Mouse (Mus musculus): ENCODE results near the gene Elfn1. TPM values are rescaled to one million over a fixed set of nuclear protein-coding genes. Genes with fewer than 3 reads are reported as not detected.

The Elfn1 gene
- under 1 TPM; 0.66 to 0.88 TPM for total RNA-seq (2021)
- long read RNA-seq, experiment 1: 0 reads
- long read RNA-seq, experiment 2: 0 reads

DNA sequence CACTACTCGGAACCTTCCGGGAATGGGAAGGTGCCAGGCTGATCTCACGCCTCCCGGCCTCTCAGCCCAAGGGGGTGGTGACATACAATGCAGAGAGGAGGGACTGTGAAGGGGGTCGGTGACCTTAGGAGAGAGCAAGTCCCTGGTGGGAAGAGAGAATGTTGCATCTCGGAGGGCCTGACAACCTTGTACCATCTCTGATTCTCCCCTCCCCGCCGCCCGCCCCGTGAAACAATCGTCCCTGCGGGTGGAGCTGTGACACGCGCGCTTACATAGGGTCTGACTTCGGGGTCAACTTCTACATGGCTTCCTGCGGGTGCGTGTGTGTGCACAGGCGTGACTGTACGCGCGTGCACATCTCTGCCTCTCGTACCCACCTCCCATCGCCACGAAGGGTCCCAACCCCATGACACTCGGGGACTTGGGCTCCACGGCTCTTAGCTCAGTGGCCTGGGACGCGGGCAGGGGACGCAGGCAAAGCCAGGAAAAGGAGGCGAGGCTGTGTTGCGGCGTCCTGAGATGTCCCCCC, at the start of gene Elfn1:
Gene Elfn1 (plus strand): TSS at position 230 of the 529 bp plus-strand sequence.
- peak in 1 of 2 experiments; percentile 29 for DNase-seq (ENCODE audit: low spot score in 2 of 2)

- DNase-seq (ENCODE audit: low spot score in 2 of 2): no peak
These were observed 47.2 kb upstream of the Elfn1 start for GRCm38 (mm10) chr5:139860328-139861104.

- DNase-seq (ENCODE audit: low spot score in 2 of 2): peak in 1 of 2 experiments; percentile 62
These were observed 45.0 kb upstream of the Elfn1 start for GRCm38 (mm10) chr5:139862759-139863158.

DNA sequence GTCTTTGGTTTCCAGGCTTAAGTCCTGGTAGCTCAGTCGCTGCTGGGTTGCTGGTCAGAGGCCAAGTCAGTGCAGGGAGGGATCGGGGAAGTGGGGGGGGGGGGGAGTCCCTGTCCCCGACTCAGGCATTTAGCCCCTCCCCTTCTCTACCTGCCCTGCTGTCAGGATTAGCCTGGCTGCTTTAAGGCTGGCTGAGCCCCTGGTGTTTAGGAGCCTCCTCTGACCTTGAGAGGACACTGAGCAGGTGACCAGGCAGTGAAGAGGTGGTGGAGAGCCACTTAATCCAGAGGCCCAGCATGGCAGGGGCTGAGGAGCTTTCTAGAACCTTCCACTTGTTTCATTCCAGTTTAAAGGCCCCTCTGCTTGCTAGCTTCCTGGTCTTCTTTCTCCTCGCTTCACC, 36.9 kb upstream of the Elfn1 start:
- no peak for DNase-seq (ENCODE audit: low spot score in 2 of 2)

DNA sequence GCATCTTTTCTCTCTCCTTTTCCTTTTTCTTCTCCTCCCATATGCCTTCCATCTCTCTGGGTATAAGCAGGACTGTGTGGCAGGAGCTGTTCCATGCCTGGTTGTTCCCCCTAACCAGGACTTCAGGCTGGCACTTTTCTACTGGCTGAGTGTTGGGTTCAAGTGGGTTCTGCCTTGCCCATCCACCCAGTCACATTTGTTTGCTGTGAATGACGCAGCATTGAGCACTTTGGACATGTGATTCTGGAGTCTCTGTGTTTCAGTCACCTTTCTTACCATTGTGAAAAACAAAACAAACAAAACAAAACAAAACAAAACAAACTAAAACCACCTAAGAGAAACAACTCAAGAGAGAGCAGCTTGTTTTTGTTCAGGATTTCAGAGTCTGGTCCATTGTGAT, 36.2 kb upstream of the Elfn1 start:
- no peak for DNase-seq (ENCODE audit: low spot score in 2 of 2)

DNA sequence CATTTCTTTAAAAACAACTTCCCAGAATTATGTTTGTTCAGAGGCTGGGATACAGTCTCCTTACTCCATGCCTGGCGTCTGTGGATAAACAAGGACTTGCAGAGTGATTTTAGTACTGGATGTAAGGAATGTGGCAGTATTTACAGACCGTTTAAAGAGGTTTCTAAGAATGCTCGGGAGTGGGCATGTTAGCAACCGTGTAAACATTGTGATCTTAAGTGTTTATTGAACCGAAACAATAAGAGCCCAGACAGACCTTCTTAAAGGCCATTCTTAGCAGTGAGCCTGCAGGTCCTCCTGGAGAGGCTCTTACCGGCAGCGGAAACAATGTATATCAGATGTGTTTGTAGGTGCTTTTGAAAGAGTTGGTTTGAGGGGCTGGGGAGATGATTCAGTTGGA, 30.2 kb upstream of the Elfn1 start:
- no peak for DNase-seq (ENCODE audit: low spot score in 2 of 2)

- DNase-seq (ENCODE audit: low spot score in 2 of 2): no peak
These were observed 28.0 kb upstream of the Elfn1 start for GRCm38 (mm10) chr5:139879694-139880093.

DNA sequence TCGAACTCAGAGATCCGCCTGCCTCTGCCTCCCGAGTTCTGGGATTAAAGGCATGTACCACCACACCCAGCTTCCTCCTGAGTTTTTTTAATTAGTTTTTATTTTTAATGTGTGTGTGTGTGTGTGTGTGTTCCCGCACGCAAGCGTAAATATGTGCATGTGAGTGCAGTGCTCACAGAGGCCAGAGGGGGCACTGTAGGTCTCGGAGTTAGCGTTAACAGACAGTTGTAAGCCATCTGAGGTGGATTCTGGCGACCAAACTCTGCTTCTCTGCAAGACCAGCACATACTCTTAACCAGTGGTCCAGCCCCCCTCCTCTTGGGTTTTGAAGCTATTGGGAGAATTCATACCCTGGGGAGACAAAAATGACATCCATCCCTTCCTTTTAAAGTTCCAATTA, 26.6 kb upstream of the Elfn1 start:
- DNase-seq (ENCODE audit: low spot score in 2 of 2): no peak

GRCm38 (mm10) chr5:139888624-139889023, 19.1 kb upstream of the Elfn1 start:
- no peak for DNase-seq (ENCODE audit: low spot score in 2 of 2)

- DNase-seq (ENCODE audit: low spot score in 2 of 2): no peak
These were observed 18.4 kb upstream of the Elfn1 start for GRCm38 (mm10) chr5:139889370-139889769.

- DNase-seq (ENCODE audit: low spot score in 2 of 2): no peak
These were observed 15.3 kb upstream of the Elfn1 start for GRCm38 (mm10) chr5:139892326-139892994.

DNA sequence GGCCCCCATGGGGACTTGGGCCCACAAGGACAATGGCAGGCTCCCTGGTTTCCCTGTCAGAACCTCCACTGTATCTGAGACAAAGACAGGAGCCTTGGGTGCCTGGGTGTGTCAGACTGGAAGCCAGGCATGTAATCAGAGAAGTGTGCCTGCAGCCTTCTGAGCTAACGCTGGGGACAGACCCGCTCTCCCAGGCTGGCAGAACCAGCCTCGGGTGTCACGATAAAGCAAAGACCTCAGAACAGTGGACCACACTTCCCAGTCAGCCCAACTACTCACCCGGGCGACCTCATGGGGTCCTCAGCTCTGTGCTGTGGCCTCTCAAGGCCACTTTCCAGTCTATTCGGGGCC, 14.8 kb upstream of the Elfn1 start:
- DNase-seq (ENCODE audit: low spot score in 2 of 2): no peak

- DNase-seq (ENCODE audit: low spot score in 2 of 2): peak in 1 of 2 experiments; percentile 71
These were observed 13.7 kb upstream of the Elfn1 start for GRCm38 (mm10) chr5:139894025-139894508.

GRCm38 (mm10) chr5:139899044-139899443, 8.7 kb upstream of the Elfn1 start:
- no peak for DNase-seq (ENCODE audit: low spot score in 2 of 2)

DNA sequence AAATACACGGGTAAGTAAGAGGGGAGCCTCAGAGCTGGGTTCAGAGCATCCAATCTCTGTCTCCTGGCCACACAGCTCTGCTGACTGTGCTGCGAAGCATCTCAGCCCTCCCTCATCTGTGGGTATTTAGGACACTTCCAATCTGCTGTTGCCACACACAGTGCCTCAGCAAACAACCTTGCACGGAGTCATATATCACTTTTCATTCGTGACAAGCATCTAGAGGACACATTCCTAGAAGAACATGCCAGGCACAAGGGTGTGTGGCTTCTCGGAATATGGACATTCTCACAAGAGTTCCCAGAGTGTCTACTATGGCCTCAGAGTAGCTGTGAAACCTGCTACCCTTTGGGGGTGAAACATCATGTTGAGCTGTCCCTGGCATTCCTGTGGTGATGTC, 2.6 kb upstream of the Elfn1 start:
- DNase-seq (ENCODE audit: low spot score in 2 of 2): no peak

DNA sequence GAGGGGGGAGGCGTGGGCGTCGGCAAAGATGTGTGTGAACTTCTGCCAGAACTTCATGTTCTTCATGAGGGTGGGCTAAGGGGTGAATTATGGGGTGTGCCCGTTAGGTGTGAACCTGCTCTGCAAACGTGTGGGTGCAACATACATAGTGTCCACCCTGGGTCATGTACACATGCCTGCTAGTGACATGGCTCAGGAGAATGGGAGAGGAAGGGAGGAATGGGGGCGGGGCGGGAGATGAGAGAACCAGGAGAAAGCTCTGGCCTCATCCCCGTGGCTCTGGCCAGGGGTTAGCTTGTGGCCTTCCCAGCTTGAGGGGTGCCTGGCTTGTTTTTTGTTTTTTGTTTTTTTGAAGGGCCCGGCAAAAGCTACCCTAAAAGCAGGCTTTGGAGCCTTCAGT, 1.2 kb upstream of the Elfn1 start:
- no peak for DNase-seq (ENCODE audit: low spot score in 2 of 2)

GRCm38 (mm10) chr5:139907241-139907640, 502 bp upstream of the Elfn1 start:
- peak in 1 of 2 experiments; percentile 56 for DNase-seq (ENCODE audit: low spot score in 2 of 2)

DNA sequence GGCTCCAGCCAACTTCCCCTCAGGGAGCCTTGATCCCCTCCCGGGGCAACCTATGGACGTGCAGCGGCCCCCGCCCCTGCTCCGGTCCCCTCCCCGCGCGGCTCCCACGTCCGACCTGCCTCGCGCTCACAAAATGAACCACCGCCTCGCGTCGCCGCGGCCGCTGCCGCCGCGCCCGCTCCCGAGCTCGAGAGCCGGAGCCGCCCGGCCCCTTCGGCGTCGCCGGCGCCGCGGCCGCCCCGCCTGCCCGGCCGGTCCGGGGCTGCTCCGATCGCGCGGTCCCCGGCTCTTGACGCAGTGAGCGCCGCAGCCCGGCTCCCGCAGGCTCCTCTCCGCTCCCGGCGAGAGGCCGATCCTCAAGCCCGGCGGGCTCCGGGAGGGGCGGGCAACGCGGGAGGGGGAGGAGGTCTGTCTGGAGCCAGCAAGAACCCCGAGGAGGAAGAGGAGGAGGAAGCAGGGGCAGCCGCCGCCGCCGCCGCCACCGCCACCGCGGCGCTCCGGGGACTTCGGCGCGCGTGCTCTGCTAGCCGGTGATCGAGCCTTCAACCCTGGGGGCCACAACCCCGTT, 584 bp downstream of the Elfn1 start:
- DNase-seq (ENCODE audit: low spot score in 2 of 2): peak in 1 of 2 experiments; percentile 35

DNA sequence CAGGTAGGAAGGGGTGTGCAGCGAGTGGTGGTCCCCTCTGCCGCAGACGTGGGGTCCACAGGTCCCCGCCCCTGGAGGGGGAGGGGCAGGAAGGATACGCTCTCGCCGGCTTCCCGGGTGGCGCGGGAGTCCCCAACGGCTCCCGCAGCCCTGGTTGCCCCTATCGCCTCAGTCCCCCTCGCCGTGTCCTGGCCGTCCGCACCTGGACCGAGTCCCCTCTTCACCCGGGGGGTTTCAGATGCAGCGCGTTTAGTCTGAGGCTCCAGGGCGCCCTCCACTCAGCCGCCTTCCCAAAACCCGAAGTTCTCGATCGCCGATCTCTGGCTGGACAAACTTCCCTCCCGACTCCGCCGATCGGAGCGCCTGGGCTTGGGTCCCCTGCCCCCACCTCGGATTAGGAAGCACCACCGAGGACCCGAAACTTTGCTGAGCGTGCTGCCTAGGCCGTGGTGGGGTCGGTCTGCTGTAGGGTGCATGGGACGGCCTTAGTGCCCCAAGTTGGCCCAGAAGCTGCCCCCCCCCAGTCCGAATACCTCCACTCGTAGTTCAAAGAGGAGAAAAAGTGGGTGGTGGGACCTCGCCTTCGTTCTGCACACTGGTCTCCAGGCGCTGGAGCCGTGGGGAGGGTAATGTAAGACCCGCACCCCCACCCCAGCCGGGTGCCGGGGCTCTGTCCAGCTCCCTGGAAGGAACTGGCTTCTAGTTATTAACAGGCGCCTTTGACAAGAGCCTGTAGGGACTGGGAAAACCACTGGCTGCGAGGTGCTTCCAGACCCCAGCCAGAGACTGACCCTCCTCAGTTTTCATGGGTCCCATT, 1.3 kb downstream of the Elfn1 start:
- DNase-seq (ENCODE audit: low spot score in 2 of 2): peak in 1 of 2 experiments; percentile 33

GRCm38 (mm10) chr5:139909710-139910550, 2.2 kb downstream of the Elfn1 start:
- DNase-seq (ENCODE audit: low spot score in 2 of 2): peak in 1 of 2 experiments; percentile 36

Data from gastrocnemius, postnatal 4 days (tissue).